Mouse (Mus musculus) intestine, embryonic 15.5 days (tissue): ENCODE results near the gene Gm20388. TPM values are rescaled to one million over a fixed set of nuclear protein-coding genes. Genes with fewer than 3 reads are reported as not detected.

Experiments
- ATAC-seq: fragments of 200-750 bp; cut with Nextera tagmentation; 2 replicates; pipeline ENCODE4 v1.8.0; 2017; ENCODE audit warnings: moderate TSS enrichment, moderate library complexity
- H3K27ac ChIP-seq: fragments of 300-500 bp; sonication (generic); 2 replicates; pipeline ENCODE4 v1.5.1; 2015; ENCODE audit warnings: mild to moderate bottlenecking, inconsistent platforms
- H3K27me3 ChIP-seq: fragments of 300-500 bp; sonication (generic); replicated peaks from 2 replicates; pipeline ENCODE4 v1.6.1; 2015; ENCODE audit warnings: inconsistent platforms
- H3K36me3 ChIP-seq: fragments of 300-500 bp; sonication (generic); 2 replicates; pipeline ENCODE4 v1.6.1; 2015; ENCODE audit warnings: inconsistent platforms
- H3K4me1 ChIP-seq: fragments of 300-500 bp; sonication (generic); replicated peaks from 2 replicates; pipeline ENCODE4 v1.6.1; 2015; ENCODE audit warnings: inconsistent platforms
- H3K4me2 ChIP-seq: fragments of 300-500 bp; sonication (generic); replicated peaks from 2 replicates; pipeline ENCODE4 v1.6.1; 2015; ENCODE audit warnings: mild to moderate bottlenecking, inconsistent platforms
- H3K4me3 ChIP-seq: fragments of 300-500 bp; sonication (generic); replicated peaks from 2 replicates; pipeline ENCODE4 v1.5.1; 2015; ENCODE audit warnings: inconsistent platforms
- H3K9ac ChIP-seq: fragments of 300-500 bp; sonication (generic); 2 replicates; pipeline ENCODE4 v1.6.1; 2015; ENCODE audit warnings: inconsistent platforms
- H3K9me3 ChIP-seq: fragments of 300-500 bp; sonication (generic); 2 replicates; pipeline ENCODE4 v1.6.1; 2016; ENCODE audit warnings: inconsistent platforms
- WGBS: fragments of 180-500 bp; shearing (Covaris S2); methylation state at CpG from one replicate; pipeline ENCODE4 v1.1.7; 2015; 5-methylcytosine and 5-hydroxymethylcytosine counted together
- polyA plus RNA-seq: library from polyadenylated mRNA; unstranded; fragments of >200 nt; fragmentation: Nextera tagmentation; extraction: Ambion mirVana; gene quantifications from 2 replicates; pipeline ENCODE4 v1.2.1, GENCODE M21; 2015

The Gm20388 gene
- polyA plus RNA-seq, 1 experiment from 2014 or later, result not detected

DNA sequence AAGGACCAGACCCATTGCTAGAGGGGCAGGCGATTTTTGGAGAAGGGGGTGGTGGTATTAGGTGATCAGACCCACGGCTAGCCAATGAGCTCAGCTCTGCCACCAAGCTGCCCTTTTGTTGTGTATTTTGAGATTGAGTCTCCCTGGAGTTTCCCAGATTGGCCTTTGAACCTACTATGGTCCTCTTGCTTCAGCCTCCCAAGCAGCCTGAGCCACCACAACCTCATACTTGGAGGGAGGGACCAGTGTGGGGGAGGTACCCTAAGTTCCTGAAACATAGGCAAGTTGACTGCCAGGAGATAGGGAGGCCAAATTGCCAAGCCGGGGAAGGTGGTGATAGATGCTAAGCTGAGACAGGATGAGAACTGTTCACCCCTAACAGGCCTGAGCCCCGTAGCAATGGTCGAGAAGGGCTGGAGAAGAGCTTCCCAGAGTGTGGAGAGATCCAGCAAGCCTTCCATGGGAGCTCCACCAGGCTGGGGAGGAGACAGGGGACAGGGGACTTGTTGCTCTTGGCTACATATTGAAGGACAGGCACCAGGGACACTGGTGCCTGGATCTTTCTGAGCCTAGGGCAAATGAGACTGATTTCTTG, 600.3 kb downstream of the Gm20388 start:
- 40% methylated on average over 5 of the region's 5 CpGs for WGBS
- H3K27ac ChIP-seq, result 0 out of 2 replicates have a peak overlapping the region, but pooled peaks have one; percentile 36
- no peaks in the 10 kb centered on the region for H3K9me3 ChIP-seq
- H3K36me3 ChIP-seq, result no peaks in the 10 kb centered on the region
- H3K27me3 ChIP-seq, result no peaks in the 10 kb centered on the region
- 0 out of 2 replicates have a peak overlapping the region, but pooled peaks have one; percentile 8 for H3K9ac ChIP-seq
- ATAC-seq, result no peak
- no peak overlapping the region for H3K4me2 ChIP-seq
- H3K4me1 ChIP-seq, result peaks cover 79% of the 10 kb centered on the region
- H3K4me3 ChIP-seq, result no peak overlapping the region

DNA sequence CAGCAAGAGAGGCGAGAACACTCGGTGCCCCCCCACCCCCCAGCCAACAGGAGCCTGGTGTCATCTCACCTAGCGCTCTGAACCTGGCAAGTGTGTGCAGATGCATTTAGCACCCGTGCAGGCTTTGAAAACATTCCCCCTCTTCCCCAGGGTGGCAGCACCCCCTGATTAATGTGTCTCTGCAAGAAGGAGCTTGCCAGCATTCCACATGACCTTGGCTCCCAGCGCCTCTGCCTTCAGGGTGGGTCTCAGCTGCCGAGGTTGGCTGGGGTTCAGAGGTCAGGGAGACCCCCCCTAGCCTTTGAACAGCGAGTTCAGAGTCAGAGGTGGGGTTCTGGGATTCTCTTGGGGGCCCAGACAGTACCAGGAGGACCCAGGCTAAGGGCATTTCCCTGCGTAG, 601.1 kb downstream of the Gm20388 start:
- Histone ChIP-seq H3K27me3 (no peaks in the 10 kb centered on the region), H3K4me2 (no peak overlapping the region), H3K27ac (0 out of 2 replicates have a peak overlapping the region, but pooled peaks have one; percentile 27), H3K9ac (no peak overlapping the region), H3K36me3 (no peaks in the 10 kb centered on the region), H3K4me3 (no peak overlapping the region), H3K4me1 (peaks cover 79% of the 10 kb centered on the region), H3K9me3 (no peaks in the 10 kb centered on the region)
- 42% methylated on average over 8 of the region's 8 CpGs for WGBS
- ATAC-seq, result no peak

DNA sequence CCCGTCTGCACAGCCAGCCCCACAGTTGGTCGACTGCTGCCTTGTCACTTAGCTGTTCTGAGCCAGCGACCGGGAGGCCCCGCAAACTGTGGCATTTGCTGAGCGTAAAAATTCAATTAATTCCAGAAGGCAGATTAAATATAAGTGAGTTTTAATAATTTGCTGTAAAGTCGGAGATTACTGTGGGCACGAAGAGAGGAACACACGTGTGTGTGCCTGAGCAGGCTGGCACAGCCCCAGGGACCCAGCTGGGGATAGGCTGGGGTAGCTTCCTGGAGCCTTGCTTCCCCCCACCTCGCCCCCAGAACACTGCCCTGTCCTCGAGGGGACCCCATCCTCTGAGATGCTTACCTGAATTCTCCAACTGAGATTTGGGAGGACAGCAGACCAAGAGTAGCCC, 601.7 kb downstream of the Gm20388 start:
- no peak overlapping the region for H3K4me2 ChIP-seq
- H3K27ac ChIP-seq, result no peak overlapping the region
- H3K36me3 ChIP-seq, result no peaks in the 10 kb centered on the region
- no peaks in the 10 kb centered on the region for H3K9me3 ChIP-seq
- peaks cover 81% of the 10 kb centered on the region for H3K4me1 ChIP-seq
- no peak for ATAC-seq
- no peaks in the 10 kb centered on the region for H3K27me3 ChIP-seq
- no peak overlapping the region for H3K9ac ChIP-seq
- WGBS, result 66% methylated on average over 11 of the region's 11 CpGs
- H3K4me3 ChIP-seq, result no peak overlapping the region

DNA sequence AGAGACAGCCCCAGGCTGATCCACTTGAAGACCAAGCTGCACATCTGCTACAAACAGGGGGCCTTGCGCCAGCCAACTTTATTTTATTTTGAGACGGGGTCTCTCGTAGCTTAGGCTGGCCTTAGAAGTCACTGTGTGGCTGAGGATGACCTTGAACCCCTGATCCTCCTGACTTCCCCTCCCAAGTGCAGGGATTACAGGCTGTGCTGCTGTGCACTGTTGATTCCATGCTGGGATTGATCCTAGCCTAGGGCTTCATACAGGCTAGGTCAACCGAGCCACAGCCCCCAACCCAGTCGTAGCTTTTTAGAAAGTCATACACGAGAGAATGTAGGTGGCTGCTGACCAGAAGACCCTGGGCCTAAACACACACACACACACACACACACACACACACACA, 602.5 kb downstream of the Gm20388 start:
- Histone ChIP-seq H3K4me3 (no peak overlapping the region), H3K27ac (no peak overlapping the region), H3K4me1 (peaks cover 81% of the 10 kb centered on the region), H3K9ac (no peak overlapping the region), H3K9me3 (no peaks in the 10 kb centered on the region), H3K27me3 (no peaks in the 10 kb centered on the region), H3K36me3 (no peaks in the 10 kb centered on the region), H3K4me2 (no peak overlapping the region)
- WGBS, result 82% methylated on average over 6 of the region's 6 CpGs
- no peak for ATAC-seq

DNA sequence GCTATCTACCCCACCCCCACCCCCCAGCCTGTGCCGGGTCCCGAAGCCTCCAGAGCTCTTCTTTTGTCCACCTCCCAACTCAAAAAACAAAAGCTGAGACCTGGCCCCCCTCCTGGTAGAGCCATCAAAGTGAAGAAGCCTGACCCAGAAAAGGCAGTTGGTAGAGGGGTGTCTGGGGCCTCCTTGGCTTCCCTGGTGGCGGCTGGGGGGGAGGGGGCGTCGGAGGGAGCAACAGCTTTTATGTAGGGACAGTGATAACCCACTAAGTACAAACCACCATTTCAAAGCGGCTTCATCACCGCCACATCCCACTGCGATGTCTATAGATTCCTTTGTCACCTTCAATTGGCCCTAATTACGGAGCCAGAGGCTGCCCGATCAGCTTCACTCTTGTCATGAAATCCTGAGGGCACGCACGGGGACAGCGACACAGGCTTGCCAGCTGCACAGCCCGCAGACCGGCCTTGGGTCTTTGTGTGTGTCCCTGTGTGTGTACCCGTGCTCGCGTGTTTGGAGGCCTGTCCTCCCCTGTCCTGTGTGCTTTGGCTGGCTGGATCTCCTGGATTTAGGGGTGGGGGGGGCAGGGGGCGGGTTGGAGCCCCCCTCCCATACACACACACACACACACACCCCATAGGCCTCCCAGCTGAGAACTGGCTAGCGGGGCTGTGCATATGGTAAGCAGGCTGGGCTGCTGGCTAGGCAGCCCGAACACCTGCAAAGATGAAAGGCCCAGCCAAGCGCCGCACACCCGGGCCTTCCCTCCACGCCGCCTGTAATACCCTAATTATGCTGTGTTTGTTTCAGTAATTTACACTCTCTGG, 603.2 kb downstream of the Gm20388 start:
- ATAC-seq, result no peak
- WGBS, result 57% methylated on average over 26 of the region's 26 CpGs
- peaks cover 81% of the 10 kb centered on the region for H3K4me1 ChIP-seq
- H3K4me3 ChIP-seq, result no peak overlapping the region
- no peaks in the 10 kb centered on the region for H3K36me3 ChIP-seq
- no peak overlapping the region for H3K27ac ChIP-seq
- no peak overlapping the region for H3K4me2 ChIP-seq
- H3K27me3 ChIP-seq, result no peaks in the 10 kb centered on the region
- H3K9ac ChIP-seq, result no peak overlapping the region
- no peaks in the 10 kb centered on the region for H3K9me3 ChIP-seq

DNA sequence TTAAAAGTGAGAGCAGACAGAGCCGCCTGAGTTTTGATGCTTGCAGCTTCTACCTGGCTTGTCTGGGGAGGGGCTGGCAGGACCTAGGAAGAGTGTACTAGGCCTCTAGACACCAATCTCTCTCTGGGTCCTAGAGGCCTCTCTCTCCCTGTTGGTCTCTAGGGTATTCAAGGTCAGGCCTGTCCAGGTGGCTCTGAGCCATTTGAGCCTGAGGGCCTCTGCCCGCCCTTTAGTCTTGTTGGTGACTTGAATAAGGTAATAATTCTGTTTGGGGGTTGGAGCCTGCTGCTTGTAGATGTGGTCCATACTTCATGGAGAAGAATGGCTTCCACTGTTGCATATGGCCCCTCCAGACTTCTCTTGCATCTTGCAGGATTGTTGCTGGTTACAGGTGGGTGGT, 604.6 kb downstream of the Gm20388 start:
- no peak overlapping the region for H3K4me2 ChIP-seq
- H3K9ac ChIP-seq, result no peak overlapping the region
- peaks cover 81% of the 10 kb centered on the region for H3K4me1 ChIP-seq
- H3K9me3 ChIP-seq, result no peaks in the 10 kb centered on the region
- WGBS, result 88% methylated on average over 2 of the region's 2 CpGs
- H3K4me3 ChIP-seq, result no peak overlapping the region
- no peak overlapping the region for H3K27ac ChIP-seq
- ATAC-seq, result no peak
- H3K27me3 ChIP-seq, result no peaks in the 10 kb centered on the region
- no peaks in the 10 kb centered on the region for H3K36me3 ChIP-seq

DNA sequence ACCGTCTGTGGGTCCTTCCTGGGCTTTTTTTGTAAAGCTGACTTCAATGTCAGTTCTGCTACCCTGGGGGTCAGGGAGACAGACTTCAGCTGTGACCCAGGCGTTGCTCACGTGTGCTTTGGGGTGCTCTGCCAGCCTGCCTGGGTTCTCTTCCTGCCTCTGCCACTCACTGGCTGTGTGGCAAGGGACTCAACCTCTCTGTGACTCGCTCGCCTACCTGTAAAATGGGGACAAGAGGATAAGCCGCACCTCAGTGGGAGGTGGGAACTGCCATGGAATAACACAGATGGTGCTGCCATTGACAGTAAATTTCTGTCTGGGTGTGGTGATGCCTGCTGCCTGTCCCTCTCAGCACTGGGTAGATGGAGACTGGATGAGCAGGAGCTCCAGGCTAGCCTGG, 605.0 kb downstream of the Gm20388 start:
- H3K27me3 ChIP-seq, result no peaks in the 10 kb centered on the region
- no peak overlapping the region for H3K4me3 ChIP-seq
- no peak overlapping the region for H3K9ac ChIP-seq
- no peak for ATAC-seq
- H3K9me3 ChIP-seq, result no peaks in the 10 kb centered on the region
- no peaks in the 10 kb centered on the region for H3K36me3 ChIP-seq
- H3K4me1 ChIP-seq, result peaks cover 82% of the 10 kb centered on the region
- 88% methylated on average over 6 of the region's 6 CpGs for WGBS
- H3K4me2 ChIP-seq, result no peak overlapping the region
- no peak overlapping the region for H3K27ac ChIP-seq

DNA sequence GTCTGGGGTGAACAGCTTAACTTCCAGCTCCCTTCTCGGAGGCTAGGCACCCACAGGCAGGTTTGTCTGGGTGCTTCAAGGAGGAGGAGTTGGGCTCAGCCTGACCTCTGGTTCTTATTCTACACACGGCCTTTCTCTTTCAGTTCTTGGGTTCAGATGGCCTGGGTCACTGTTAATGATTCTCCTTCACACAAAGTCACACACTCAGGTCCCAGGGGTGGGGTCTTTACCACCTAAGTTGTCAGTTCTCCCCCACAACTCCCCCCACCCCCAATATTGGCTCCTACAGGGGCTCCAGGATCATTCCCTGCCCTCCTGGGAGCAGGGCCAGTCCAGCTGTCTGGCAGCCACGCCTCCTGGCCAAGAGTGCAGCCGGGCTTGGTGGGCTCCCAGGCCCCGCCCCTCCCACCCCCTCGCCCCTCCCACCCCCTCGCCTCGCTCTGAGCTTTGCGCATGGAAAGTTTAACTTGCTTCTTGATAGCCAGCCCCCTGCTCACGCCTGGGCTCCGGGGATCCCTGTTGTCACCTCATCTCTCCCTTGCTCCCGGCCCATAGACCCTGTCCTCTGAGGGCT, 605.6 kb downstream of the Gm20388 start:
- ATAC-seq, result peak; percentile 22; the same call in 1 of the 2 replicates
- Histone ChIP-seq H3K4me1 (peaks cover 82% of the 10 kb centered on the region), H3K4me3 (no peak overlapping the region), H3K27ac (no peak overlapping the region), H3K4me2 (peak overlapping the region; percentile 31; the same call in 1 of the 2 replicates), H3K9ac (no peak overlapping the region), H3K36me3 (no peaks in the 10 kb centered on the region), H3K27me3 (no peaks in the 10 kb centered on the region), H3K9me3 (no peaks in the 10 kb centered on the region)
- WGBS, result 18% methylated on average over 12 of the region's 12 CpGs

DNA sequence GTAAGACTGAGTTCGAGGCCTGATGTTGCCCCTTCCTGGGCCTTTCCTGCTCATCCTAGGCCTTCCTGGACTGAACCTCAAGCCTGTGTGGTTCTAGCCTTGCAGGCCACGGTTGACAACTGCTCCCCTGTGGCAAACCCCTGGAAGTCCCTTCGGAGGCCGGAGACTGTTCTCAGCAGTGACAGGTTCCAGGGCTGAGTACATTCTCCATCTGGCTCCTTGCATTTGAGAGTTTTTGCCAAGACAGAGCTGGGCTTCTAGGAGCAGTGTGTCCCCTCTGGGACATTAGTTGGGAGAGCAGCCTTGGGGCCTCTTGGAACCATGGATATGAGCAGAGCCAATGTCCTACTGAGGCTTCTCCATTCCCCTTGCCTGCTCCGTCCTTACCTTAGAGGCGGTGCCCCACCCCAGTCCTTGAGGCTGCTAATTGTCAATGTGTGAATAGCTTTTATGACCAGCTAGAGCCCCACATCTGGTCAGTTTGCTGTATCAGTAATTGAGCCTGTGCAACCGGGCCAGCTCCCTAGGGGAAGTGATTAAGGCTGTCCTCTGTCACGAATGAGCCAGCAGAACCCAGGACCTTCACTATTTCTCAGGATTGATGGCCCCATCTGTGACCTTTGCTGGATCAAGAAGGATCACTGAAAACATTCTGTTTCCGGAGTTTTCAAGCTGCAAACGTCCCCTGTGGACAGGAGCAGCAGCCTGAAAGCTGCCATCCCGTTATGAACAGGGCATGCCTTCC, 607.2 kb downstream of the Gm20388 start:
- Histone ChIP-seq H3K9me3 (no peaks in the 10 kb centered on the region), H3K4me1 (peaks cover 76% of the 10 kb centered on the region), H3K4me3 (no peak overlapping the region), H3K36me3 (no peaks in the 10 kb centered on the region), H3K4me2 (no peak overlapping the region), H3K27ac (peak overlapping the region; percentile 44), H3K9ac (no peak overlapping the region), H3K27me3 (no peaks in the 10 kb centered on the region)
- WGBS, result 43% methylated on average over 11 of the region's 11 CpGs
- no peak for ATAC-seq

DNA sequence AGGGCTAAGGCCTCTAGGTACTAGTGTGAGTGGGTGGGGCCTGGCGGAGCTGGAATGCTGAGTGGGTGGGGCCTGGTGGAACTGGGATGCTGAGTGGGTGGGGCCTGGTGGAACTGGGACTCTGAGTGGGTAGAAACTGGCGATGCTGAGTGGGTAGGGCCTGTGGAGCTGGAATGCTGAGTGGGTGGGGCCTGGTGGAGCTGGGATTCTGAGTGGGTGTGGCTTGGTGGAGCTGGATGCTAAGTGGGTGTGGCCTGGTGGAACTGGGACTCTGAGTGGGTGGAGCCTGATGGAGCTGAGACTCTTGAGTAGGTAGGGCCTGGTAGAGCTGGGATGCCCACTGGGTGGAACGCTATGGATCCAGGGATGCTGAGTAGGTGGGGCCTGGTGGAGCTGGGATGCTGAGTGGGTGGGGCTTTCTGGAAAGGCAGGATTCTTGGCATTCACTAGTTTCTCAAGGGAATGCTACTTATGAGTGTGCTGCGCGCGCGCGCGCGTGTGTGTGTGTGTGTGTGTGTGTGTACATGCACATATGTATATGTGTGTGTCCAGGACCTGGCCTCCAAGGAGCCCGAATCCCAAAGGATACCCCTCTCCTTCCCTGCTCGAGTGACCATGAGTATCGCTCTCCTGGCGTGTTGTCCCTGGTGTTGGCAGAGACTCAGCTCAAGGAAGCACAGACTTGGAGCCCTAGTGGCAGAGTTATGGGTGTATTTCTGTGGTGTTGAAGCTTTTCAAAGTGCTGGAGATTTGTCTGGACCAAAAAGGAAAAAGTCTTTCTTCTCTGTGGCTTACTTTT, 608.3 kb downstream of the Gm20388 start:
- WGBS, result 69% methylated on average over 14 of the region's 14 CpGs

DNA sequence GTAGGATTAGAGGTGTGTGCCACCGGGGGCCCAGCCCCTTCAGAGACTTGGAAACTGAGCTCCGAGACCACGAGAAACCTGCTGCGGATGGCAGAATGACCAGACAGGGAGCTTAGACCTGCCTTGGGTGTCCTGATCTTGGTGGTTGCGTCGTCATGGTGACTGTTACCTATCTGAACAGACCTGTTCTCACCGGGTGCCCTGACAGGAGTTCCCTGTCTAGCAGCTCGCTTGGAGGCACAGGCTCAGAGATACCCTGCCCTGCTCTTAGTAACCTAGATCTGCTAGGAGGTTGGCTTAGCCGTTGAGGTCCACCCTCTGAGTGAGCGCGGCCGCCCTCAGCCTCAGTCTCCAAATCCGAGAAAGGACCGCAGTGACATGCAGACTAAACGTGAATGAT, 609.6 kb downstream of the Gm20388 start:
- WGBS, result 64% methylated on average over 15 of the region's 15 CpGs
- H3K4me2 ChIP-seq, result peak overlapping the region; percentile 6; the same call in 1 of the 2 replicates
- H3K4me1 ChIP-seq, result peaks cover 74% of the 10 kb centered on the region
- no peak overlapping the region for H3K4me3 ChIP-seq
- no peaks in the 10 kb centered on the region for H3K9me3 ChIP-seq
- peak overlapping the region; percentile 70 for H3K27ac ChIP-seq
- H3K36me3 ChIP-seq, result no peaks in the 10 kb centered on the region
- H3K9ac ChIP-seq, result no peak overlapping the region; the same call in 1 of the 2 replicates
- 0 out of 2 replicates have a peak, but pooled peaks have one; percentile 2 for ATAC-seq
- no peaks in the 10 kb centered on the region for H3K27me3 ChIP-seq

More for the DNA sequence above, 608.3 kb downstream of the Gm20388 start:
- Histone ChIP-seq H3K9ac (no peak overlapping the region), H3K4me1 (peaks cover 72% of the 10 kb centered on the region), H3K9me3 (no peaks in the 10 kb centered on the region), H3K4me3 (no peak overlapping the region), H3K36me3 (no peaks in the 10 kb centered on the region), H3K27ac (peak overlapping the region; percentile 19; the same call in 1 of the 2 replicates), H3K27me3 (no peaks in the 10 kb centered on the region), H3K4me2 (no peak overlapping the region)
- peak; percentile 37 for ATAC-seq
